Mouse (Mus musculus) mesoderm, embryonic 11.5 days (tissue): ENCODE results near the gene Gbp8.
A peak's percentile ranks its signal among the peaks of the same experiment; 100 is the strongest.
"Not testable (repeated sequence)": the region's sequence is repeated elsewhere in the genome, so short reads cannot be mapped to it uniquely, and the experiment has no call there.

ENCODE experiments used
- DNase-seq: peaks from one replicate; pipeline ENCODE4 v3.0.0-alpha.2; 2012; ENCODE audit warnings: low read depth, low spot score

Gene Gbp8

GRCm38 (mm10) chr5:105060224-105060623 is 79.1 kb downstream of the Gbp8 start:
- no peak for DNase-seq

GRCm38 (mm10) chr5:105055279-105055678 is 84.1 kb downstream of the Gbp8 start:
- DNase-seq, result no peak

- not testable (repeated sequence) for DNase-seq
Measured at GRCm38 (mm10) chr5:105053471-105054169, 85.7 kb downstream of the Gbp8 start.

DNA sequence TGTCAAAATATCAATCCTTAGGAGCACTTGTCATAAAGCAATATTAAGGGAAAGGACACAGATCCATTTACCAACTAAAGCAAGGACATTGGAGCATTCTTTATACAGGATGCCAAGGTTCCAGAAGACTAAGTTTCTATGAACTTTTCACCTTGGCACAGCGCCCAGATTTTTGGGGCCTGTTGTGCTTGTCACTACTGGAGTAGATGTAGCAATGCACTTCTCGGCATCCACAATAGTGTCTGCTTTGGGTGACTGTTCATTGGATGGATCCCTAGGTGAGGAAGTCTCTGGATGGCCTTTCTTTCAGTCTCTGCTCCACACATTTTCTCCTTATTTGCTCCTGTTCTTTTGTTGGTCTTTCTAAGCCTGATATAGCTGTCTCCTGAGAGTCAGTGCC is 107.0 kb downstream of the Gbp8 start:
- DNase-seq, result no peak

DNA sequence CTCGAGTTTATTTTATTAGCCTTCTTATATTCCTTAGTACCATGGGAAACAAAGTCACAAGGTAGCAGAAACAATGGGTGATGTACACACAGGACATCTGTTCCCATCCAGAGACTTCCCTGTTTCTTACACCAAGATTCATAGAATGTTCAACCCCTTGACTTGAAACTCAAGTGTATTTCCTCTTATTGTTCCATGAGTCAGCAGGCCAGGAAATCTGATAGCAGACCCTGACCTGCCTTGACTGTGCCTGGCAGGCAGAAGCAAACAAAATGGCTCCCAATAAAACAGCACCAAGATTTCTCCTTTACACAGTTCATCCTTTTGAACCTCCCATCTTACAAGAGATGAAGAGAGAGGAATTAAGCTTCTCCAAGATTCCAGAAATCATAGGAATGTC is 126.8 kb downstream of the Gbp8 start:
- DNase-seq, result no peak

DNA sequence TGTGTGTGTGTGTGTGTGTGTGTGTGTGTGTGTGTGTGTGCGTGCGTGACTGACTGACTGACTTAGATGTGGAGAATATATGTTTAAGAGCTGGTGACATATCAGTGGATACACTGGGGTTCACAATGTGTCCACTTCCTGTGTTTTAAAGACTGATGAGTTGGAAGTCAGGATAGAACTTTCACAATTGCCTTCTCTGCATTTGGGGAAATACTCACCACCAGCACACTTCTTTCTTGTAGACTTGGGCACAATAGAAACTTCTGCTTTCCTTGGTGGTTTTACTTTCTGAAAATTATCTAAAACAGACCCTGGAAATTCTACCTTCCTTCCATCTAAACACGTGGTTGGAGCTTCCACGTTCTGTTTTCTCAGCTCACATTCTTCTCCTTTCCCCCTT is 127.8 kb downstream of the Gbp8 start:
- DNase-seq, result no peak

DNA sequence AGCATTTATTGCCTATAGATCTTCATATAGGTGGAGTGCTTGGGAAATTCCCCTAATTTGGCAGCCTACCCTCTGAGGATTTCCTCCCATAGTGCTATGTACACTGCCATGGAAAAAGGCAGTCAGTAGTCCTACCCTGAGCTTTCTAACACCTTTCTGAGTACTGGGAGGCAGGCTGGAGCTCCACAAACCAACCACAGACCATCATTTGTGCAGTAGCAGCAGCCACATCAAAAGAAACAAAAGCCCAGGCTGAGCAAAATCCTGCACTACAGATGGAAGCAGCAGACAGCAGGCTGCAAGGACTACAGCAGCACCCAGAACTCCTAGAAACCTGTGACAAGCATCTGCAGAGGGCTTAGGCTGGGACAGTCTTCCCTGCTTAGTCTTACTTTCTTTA is 129.0 kb downstream of the Gbp8 start:
- DNase-seq, result no peak

DNA sequence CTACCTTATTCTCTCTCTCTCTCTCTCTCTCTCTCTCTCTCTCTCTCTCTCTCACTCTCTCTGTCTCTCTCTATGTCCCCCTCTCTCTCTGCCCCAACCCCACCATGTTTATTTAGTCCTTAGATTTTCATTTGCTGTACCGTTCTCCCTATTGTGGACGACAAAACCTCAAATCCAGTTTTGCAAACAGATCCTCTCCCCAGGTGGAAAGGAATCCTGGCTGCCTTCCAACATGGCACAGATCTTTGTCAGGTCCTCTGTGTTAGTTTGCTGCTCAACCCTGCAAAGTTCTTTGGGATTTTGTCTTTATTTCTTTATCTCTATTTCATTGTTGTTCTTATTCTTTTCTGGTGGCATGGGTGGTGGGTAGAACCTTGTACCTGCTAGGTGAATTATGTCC is 149.9 kb downstream of the Gbp8 start:
- DNase-seq, result no peak

DNA sequence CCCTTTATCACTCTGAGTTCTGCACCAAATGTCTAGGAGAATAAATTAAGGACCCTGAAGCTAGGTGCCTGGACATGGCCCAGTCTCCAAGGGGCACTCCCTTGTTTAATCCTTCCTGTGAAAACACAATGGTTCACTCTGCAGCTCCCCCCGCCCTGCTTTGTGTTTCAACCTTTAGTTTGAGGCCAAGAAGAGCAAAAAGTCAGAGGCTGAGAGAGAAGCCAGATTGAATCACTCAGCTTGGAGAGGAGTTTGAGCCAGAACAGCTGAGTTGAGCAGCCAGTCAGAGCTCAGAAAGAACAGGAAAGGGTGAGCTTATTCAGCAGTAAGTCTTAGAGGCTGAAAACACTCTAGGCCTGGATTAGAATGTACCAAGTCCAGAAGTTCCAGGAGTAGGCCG is 151.3 kb downstream of the Gbp8 start:
- no peak for DNase-seq

DNA sequence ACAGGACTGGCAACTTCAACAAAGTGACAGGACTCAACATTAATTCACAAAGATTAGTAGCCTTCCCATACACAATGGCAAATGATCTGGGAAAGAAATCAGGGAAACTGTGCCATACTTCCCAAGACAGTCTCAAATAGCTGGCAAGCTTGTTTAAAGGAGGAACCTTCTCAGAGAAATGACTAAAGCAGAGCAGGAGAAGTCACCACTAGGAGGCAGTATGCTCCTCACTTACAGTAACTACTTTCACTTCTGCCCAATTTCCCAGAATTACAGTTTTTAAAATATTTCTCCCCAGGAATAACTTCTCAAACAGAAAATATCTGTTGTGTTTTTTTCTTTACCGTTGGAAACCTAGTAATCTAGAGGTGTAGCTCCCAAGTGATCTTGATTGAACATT is 152.6 kb downstream of the Gbp8 start:
- DNase-seq, result peak; percentile 41

DNA sequence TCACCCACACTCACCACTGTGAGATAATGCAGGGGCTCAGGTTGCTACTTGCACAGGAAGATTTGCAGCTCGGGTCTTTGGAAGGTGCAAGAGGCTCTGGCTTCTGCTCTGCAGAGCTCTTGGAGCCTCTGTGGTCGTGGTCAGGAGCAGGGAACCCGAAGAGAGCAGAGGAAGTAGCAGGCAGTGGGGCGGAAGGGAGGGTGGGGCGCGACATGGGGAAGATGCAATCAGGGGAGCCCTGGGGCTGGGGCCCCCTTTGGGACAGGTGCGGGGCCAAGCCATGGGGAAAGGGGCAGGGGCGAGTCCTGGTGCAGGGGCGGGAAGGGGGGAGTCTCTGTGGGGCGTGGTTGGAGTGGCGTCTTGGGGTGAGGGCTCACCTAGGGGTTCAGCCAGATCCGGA is 156.8 kb downstream of the Gbp8 start, which contains the start of gene Abcg3:
TSS of gene Abcg3 (minus strand) at position 184 of the 400 bp plus-strand sequence.
- DNase-seq, result no peak

- no peak for DNase-seq
Measured at GRCm38 (mm10) chr5:104979040-104979513, 160.3 kb downstream of the Gbp8 start.
